Mouse (Mus musculus): Measurements from ENCODE around the gene Zfp454.

Gene Zfp454

DNA sequence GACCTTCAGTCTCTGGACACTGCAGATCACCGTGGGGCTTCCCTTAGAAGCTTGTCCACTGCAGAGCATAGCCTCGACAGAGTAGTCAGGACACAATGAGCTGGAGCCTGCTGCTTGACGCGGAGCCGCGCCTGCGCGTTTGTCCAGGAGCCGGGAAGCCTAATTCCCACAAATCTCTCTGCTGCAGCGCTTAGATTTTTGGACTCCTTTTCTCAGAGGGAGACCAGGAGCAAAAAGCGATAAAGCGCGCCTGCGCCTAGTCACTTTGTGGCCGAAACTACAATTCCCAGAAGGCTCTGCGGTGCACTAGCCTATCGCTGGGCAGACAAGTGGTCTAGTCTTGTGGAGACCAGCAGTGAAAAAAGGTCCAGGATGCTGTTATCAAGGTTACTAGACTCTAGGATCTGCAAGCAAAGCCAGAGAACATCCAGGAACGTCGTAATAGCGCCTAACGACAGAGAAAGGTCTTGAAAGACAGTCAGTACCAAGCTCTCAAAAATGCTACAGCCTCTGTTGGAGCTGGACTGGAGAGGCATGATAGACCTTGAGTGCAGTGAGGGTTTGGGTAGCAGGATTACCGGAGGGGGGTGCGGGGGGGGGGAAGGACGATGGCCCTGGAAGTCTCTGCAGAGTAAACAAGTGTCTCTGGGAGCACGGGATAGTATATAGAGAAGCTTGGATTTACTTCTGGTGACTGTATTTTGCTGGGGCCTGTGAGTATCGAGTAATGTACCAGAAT, at the start of gene Zfp454:
Zfp454 (minus strand) TSS at position 262 of the 739 bp plus-strand sequence.
- peak; percentile 91 to 92 for DNase-seq

GRCm38 (mm10) chr11:50932040-50932439, 44.6 kb upstream of the Zfp454 start:
- DNase-seq, result no peak

DNA sequence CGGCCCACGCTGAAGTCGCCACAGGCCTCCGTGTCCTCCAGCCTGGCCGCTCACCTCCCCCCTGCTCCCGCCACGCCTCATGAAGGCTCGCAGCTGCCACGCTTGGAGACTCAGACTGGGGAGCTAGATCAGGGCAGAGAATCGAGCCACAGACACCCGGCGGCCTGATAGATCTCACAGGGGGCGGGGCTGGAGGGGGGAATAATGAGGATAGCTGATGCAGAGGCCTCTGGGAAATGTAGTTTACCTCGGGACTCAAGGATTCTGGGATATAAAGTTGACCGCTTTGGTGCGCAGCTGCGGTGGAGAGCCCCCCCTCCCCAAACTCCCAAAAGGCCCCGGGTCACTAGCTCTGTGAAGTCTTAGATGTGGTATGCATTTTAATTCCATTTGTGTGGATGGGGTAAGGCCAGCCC, 44.0 kb upstream of the Zfp454 start, which contains the start of gene Zfp354b:
Zfp354b (minus strand) TSS at position 183 of the 416 bp plus-strand sequence.
- DNase-seq, result peak; percentile 91 to 93

DNA sequence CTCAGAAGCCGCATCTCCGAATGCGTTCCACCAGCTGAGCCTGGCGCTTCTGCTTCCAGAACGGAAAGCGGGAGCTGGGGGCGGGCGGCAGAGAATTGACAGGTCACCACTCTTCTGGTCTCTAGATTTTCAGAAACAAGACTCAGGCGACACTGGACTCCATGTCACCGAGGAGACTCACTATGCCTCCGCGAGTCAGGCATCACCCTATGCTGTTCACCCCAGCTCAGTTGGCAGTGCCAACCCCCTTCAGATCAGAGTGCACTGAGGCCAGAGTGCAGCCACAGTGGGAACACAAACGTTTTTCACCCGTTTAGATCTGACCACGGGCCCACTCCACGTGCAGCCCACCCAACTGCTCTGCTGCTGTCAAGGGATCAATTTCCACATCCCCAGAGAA, 43.6 kb upstream of the Zfp454 start:
- DNase-seq, result peak; percentile 42 to 60

DNA sequence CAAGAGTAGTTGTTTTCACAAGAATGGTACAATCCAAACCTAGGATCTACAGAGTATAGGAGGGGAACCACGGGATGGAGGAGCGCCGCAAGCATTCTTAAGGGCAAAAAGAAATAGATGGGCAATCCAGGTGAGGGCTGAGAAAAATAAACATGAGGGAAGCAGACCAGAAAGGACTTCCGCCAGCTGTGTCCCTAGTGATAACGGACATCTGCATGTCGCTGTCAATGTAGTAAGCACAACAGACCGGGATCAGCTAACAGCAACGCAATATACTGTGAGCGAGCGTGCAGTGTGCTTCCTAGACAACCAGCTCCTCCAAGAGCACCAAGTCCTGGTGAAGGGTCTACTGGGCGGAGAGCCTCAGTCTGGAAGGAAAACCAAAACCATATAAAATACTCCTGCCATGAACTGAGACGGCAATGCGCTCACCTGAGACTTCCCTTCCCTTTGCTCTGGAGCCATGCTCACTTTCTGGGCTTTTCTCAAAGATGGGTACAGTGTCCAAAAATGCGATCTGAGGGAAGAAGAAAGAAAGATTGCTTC, 43.1 kb upstream of the Zfp454 start:
- DNase-seq, result no peak

- DNase-seq, result peak; percentile 94 to 95
Observed at GRCm38 (mm10) chr11:50915671-50916320, 28.3 kb upstream of the Zfp454 start, which contains the start of gene Zfp2. Zfp2 (minus strand) TSS chr11:50916165.

DNA sequence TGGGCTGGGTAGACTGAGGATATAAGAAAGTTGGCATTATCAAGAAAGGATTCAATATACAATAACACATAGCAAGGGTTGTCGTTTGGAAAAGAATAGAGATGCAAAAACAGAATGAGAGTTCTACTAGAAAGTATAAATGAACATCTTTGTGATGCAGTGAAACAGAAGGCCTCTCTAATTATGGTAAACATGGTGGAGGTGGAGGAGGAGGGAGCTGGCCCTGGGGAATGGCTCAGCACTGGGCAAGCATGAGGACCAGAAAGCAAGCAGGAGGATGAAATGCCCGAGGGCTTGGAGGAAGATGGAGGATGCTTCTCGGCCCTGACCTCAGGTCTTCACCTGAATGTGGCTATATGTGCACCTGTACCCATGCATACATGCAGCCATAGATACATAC, 27.0 kb upstream of the Zfp454 start:
- DNase-seq, result no peak

- peak; percentile 2 to 24 for DNase-seq
Observed at GRCm38 (mm10) chr11:50913301-50913700, 25.9 kb upstream of the Zfp454 start.

DNA sequence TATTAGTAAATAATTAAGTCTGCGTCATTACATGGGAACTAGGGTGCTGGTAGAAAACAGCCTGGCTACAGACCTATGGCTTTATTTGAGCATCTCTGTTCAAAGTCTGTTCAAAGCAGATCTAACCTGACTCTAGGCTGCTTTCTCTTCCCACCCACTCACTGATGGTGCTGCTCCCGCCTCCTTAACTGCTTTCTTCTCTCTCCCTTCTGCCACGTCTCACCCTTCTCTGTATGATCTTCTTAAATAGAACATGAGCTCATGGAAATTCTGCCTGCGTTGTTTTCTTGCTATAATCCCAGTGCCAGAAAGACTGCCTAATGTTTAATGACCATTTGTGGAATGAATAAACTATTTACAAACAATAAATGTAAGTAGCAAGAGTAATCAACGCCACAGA, 20.7 kb upstream of the Zfp454 start:
- DNase-seq, result no peak

DNA sequence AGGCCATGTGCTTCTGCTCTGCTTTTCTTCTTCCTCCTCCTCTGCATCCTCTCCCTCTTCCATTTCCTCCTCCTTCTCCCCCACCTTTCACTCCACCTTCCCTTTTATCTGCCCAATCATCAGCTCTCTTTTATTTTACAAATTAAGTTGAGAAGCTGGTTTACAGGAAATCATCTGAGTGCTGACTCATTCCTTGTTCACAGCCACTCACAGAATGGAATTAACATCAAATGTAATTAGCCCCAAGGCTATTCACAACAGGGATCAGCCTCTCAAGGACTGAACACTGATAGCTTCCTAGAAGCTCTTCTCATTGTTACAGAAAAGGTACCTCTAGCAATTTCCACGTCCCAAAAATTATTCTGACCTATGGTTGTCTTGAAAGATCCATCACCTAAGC, 9.9 kb upstream of the Zfp454 start:
- no peak for DNase-seq

DNA sequence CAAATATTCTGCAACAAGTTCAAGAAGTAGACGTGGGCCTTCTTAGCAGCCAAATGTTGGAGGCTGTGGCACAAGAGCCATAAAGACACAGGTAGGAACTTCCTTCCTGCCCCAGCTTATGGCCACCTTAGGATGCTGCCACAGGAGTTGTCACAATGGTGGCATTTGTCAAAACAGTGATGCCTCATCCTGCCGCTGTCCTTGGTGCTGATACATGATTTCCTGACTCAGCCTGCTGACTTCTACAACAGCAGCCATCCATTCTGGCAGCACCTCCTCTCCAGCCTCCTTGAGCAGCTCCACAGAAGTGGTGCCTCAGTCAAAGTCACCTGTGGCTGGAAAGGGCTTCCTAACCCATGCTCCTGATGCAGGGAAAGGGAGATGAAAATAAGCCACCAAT, 5.0 kb upstream of the Zfp454 start:
- DNase-seq, result peak in 1 of 2 experiments; percentile 19

DNA sequence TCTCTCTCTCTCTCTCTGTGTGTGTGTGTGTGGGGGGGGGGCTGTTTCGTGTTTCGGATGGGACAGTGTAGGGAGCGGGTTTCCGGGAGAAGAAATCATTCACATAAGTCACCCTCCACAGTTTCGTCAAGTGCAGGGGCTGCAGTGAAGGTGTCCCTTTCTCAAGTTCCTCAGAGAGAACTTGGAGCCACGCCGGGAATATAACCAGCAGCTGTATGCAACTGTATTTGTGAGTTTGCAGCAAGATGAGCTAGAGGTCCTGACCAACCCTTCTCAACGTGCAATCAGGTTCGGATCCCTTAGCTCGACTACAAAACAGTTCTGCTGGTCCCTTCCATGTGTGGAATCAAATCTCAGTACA, 538 bp downstream of the Zfp454 start:
- DNase-seq, result peak in 1 of 2 experiments; percentile 28

DNA sequence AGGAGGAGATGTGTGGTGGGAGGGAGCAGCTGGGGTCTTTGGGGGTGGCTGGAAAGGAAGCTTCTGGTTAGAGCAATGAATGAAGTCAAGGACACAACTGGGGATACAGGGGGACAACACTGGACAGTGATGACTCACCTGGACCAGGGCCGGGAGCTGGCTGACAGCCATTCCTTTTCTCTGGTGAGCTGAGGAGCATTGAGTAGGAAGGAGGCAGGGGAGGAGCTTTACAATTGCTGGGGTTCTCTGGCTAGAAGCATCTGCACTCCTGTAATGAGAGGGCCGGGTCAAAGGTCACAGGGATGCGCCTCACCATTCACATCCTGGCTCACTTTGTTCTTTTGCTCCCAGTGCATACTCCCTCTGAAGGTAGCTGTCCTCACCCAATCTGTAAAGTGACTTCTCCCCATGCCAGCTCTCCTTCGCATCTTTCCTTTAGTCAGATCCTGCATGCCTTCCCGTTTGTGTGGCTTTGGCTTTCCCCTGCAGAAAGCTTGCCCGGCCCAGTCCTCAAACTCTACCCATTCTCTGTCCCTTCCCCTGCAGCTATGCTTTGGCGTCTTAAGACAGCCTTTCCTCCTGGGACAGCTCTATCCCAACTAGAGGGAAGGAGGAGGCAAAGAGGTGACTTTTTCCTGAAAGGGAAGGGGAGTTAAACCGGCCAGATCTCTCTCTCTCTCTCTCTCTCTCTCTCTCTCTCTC, 1.1 kb downstream of the Zfp454 start:
- DNase-seq, result peak; percentile 0 to 29

GRCm38 (mm10) chr11:50883756-50884155, 3.7 kb downstream of the Zfp454 start:
- DNase-seq, result no peak

GRCm38 (mm10) chr11:50878641-50879040, 8.8 kb downstream of the Zfp454 start:
- DNase-seq, result no peak

- DNase-seq, result peak; percentile 2 to 44
Observed at GRCm38 (mm10) chr11:50850989-50851601, 36.4 kb downstream of the Zfp454 start.

GRCm38 (mm10) chr11:50850177-50850735, 37.2 kb downstream of the Zfp454 start, which contains the start of gene Grm6:
Grm6 (plus strand) TSS chr11:50850685.
- no peak for DNase-seq

DNA sequence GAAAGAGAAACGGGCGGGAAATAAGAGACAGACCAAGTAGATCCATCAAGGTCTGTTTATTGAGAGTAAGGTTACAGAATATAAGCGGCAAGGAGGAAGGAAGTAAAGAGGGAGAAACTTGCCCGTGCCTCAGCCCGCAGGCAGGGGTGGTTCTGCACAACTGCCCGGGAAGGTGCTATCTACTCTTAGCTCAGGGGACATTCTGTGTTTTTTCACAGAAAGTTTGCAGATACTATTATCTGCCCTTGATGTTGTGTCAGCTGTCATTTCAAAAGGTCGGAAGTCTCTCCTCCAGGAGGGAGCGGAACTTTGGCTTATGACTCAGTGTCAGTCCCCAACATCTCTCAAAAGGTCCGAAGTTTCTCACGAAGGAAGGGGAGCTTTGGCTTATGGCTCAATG, 38.1 kb downstream of the Zfp454 start:
- no peak for DNase-seq

- DNase-seq, result no peak
Observed at GRCm38 (mm10) chr11:50848520-50849137, 38.8 kb downstream of the Zfp454 start.

GRCm38 (mm10) chr11:50847047-50847446, 40.4 kb downstream of the Zfp454 start:
- DNase-seq, result no peak

- DNase-seq, result no peak
Observed at GRCm38 (mm10) chr11:50845951-50846350, 41.5 kb downstream of the Zfp454 start.

Data from kidney, postnatal 36 days (tissue).